In the genomic region with DNA sequence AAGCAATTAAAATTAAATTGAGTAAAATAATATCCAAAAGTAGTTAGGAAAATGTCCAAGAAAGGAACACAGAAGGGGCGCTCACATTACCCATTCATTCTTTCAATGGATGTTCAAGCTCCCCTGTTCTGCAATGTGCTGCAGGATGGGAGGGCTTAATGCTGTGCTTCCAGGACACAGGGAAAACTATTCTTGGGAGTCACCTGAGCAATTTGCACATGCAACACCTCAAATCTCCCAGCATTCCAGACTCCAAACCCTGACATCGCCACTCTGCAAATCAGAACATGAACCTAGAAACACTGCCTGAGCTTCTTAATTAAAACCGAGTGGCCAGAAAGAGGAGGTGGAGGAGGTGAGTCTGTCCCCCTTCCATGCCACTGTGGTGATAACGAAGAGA, we compare ENCODE assay signal across 29 mouse cellular contexts. TPM values are rescaled to one million over a fixed set of nuclear protein-coding genes. Genes with fewer than 3 reads are reported as not detected.
"Had no signal": no experiment of that assay in that cellular context is flagged by ENCODE, and none has a peak within 500 bp of the region (broad histone marks: within the 10 kb centered on the region; RNA-seq: fewer than 3 reads in every experiment).

No protein-coding gene starts in this region.

- H3K4me2 ChIP-seq: embryonic facial prominence, embryonic 12.5 days; embryonic facial prominence, embryonic 13.5 days; embryonic facial prominence, embryonic 15.5 days; forebrain, embryonic 12.5 days; forebrain, embryonic 13.5 days; forebrain, embryonic 15.5 days had no signal

- H3K27ac ChIP-seq: embryonic facial prominence, embryonic 10.5 days; embryonic facial prominence, embryonic 12.5 days; embryonic facial prominence, embryonic 13.5 days; embryonic facial prominence, embryonic 15.5 days; forebrain, embryonic 10.5 days; forebrain, embryonic 12.5 days; forebrain, embryonic 13.5 days; forebrain, embryonic 15.5 days; gastrocnemius, adult 2 months; heart, adult 2 months had no signal

- H3K9ac ChIP-seq: embryonic facial prominence, embryonic 12.5 days; embryonic facial prominence, embryonic 13.5 days; embryonic facial prominence, embryonic 15.5 days; forebrain, embryonic 12.5 days; forebrain, embryonic 13.5 days; forebrain, embryonic 15.5 days; forebrain, postnatal 0 days had no signal

- H3K36me3 ChIP-seq: embryonic facial prominence, embryonic 10.5 days; embryonic facial prominence, embryonic 12.5 days; embryonic facial prominence, embryonic 13.5 days; embryonic facial prominence, embryonic 15.5 days; forebrain, embryonic 10.5 days; forebrain, embryonic 12.5 days; forebrain, embryonic 15.5 days had no signal

- H3K27me3 ChIP-seq: embryonic facial prominence, embryonic 12.5 days; embryonic facial prominence, embryonic 13.5 days; embryonic facial prominence, embryonic 15.5 days; forebrain, embryonic 12.5 days; forebrain, embryonic 13.5 days; forebrain, embryonic 15.5 days had no signal

- H3K4me3 ChIP-seq: embryonic facial prominence, embryonic 10.5 days; embryonic facial prominence, embryonic 12.5 days; embryonic facial prominence, embryonic 13.5 days; embryonic facial prominence, embryonic 15.5 days; erythroblast, embryonic 14.5 days; forebrain, embryonic 10.5 days; forebrain, embryonic 12.5 days; forebrain, embryonic 13.5 days; forebrain, embryonic 15.5 days; gastrocnemius, adult 2 months; heart, adult 2 months had no signal

- H3K9me3 ChIP-seq: embryonic facial prominence, embryonic 10.5 days; embryonic facial prominence, embryonic 12.5 days; embryonic facial prominence, embryonic 13.5 days; embryonic facial prominence, embryonic 15.5 days; forebrain, embryonic 10.5 days; forebrain, embryonic 12.5 days; forebrain, embryonic 13.5 days; forebrain, embryonic 15.5 days had no signal

- H3K4me1 ChIP-seq: embryonic facial prominence, embryonic 12.5 days; embryonic facial prominence, embryonic 13.5 days; forebrain, embryonic 12.5 days; forebrain, embryonic 13.5 days; forebrain, embryonic 15.5 days had no signal

- ATAC-seq: forebrain, embryonic 13.5 days; forebrain, embryonic 14.5 days; forebrain, embryonic 15.5 days; forebrain, embryonic 16.5 days; forebrain, postnatal 0 days had no signal

- DNase-seq: cerebellum, adult 2 months; cerebellum, adult 8-10 months; cerebellum, adult 9-10 months; cerebellum, adult 9-11 months; cerebellum, postnatal 10 days; cerebellum, postnatal 14 days; cerebellum, postnatal 25 days; cerebellum, postnatal 36 days; embryo, embryonic 11 days; forebrain, postnatal 0 days; gastrocnemius, adult 2 months; gastrocnemius, postnatal 10 days; gastrocnemius, postnatal 14 days; gastrocnemius, postnatal 25 days; gastrocnemius, postnatal 36 days; heart, adult 18-20 months; heart, adult 2 months had no signal

RNA-seq across cellular contexts. Expression of gene Hrh2, which starts 10.0 kb away (rescaled TPM):
- total RNA-seq: gastrocnemius, postnatal 14 days; gastrocnemius, postnatal 25 days had no signal
- polyA plus RNA-seq: embryonic facial prominence, embryonic 10.5 days; embryonic facial prominence, embryonic 13.5 days; erythroblast, embryonic 14.5 days; forebrain, embryonic 11.5 days; forebrain, embryonic 12.5 days had no signal
